Mouse (Mus musculus) embryonic fibroblast, embryonic 13.5 days (primary cell): ENCODE measurements around the gene Lima1. TPM values are rescaled to one million over a fixed set of nuclear protein-coding genes. Genes with fewer than 3 reads are reported as not detected.
"Not testable (repeated sequence)": the region's sequence is repeated elsewhere in the genome, so short reads cannot be mapped to it uniquely, and the experiment has no call there.

Experiments
- H3K27ac ChIP-seq: 2 replicates; pipeline ENCODE4 v1.5.1; 2012; ENCODE audit warnings: low read length, control low read depth, inconsistent platforms; ENCODE audit not compliant: insufficient read depth
- H3K4me1 ChIP-seq: 2 replicates; pipeline ENCODE4 v1.6.1; 2011; ENCODE audit warnings: low read length; ENCODE audit not compliant: control insufficient read depth, insufficient read depth
- H3K4me3 ChIP-seq: 2 replicates; pipeline ENCODE4 v1.5.1; 2011; ENCODE audit warnings: mild to moderate bottlenecking, control low read depth, low read length; ENCODE audit not compliant: insufficient read depth
- CTCF ChIP-seq: IDR thresholded peaks from 2 replicates; pipeline ENCODE4 v1.5.1; 2011; ENCODE audit warnings: mild to moderate bottlenecking, control low read depth, low read length, moderate library complexity, borderline replicate concordance; ENCODE audit not compliant: insufficient read depth
- POLR2A ChIP-seq: IDR thresholded peaks from 2 replicates; pipeline ENCODE4 v1.6.1; 2011; ENCODE audit warnings: low read depth, mild to moderate bottlenecking, control low read depth, low read length, moderate library complexity
- polyA plus RNA-seq: library from polyadenylated mRNA; stranded (reverse); fragments of >200 nt; gene quantifications from 2 replicates; pipeline ENCODE4 v1.2.4, GENCODE M21; 2011; ENCODE audit warnings: low read depth; ENCODE audit not compliant: missing spikeins, insufficient read length

Lima1 gene
- polyA plus RNA-seq = 172 and 199 TPM in 2 replicates

- H3K27ac ChIP-seq = no peak within 1 kb of the TSS
- TF ChIP-seq CTCF (no peak), POLR2A (peak; percentile 69)
- 0 out of 2 replicates have a peak, but pooled peaks cover 5% of the 10 kb centered on the region for H3K4me1 ChIP-seq
- H3K4me3 ChIP-seq = peak within 1 kb of the TSS; percentile 59
These were observed at the start of gene Lima1 for GRCm38 (mm10) chr15:99875334-99875869. Lima1 (minus strand) TSS chr15:99875456.

GRCm38 (mm10) chr15:99919601-99920158, 44.4 kb upstream of the Lima1 start:
- no peak overlapping the region for H3K27ac ChIP-seq
- no peak for TF ChIP-seq CTCF
- TF ChIP-seq POLR2A = no peak

DNA sequence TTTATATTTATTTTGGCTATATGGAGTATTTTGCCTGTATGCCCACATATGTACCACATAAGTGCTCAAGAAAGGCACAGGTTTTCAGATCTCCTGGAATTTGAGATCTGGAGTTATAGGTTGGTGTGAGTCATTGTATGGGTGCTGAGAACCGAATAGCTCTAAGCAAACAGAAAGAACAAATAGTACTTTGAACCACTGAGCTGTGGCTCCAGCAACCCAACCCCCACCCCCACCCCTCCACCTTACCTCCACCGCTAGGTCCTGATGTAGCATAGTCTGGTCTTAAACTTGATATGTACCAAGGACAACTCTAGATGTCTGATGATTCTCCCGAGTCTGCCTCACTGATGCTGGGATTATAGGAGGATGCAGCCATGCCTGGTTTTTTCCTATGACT, 42.0 kb upstream of the Lima1 start:
- Histone ChIP-seq H3K27ac (no peak overlapping the region), H3K4me1 (no peaks in the 10 kb centered on the region), H3K4me3 (no peak overlapping the region)
- TF ChIP-seq POLR2A (no peak), CTCF (no peak)

More at GRCm38 (mm10) chr15:99919601-99920158, 44.4 kb upstream of the Lima1 start:
- no peaks in the 10 kb centered on the region for H3K4me1 ChIP-seq
- no peak overlapping the region for H3K4me3 ChIP-seq

DNA sequence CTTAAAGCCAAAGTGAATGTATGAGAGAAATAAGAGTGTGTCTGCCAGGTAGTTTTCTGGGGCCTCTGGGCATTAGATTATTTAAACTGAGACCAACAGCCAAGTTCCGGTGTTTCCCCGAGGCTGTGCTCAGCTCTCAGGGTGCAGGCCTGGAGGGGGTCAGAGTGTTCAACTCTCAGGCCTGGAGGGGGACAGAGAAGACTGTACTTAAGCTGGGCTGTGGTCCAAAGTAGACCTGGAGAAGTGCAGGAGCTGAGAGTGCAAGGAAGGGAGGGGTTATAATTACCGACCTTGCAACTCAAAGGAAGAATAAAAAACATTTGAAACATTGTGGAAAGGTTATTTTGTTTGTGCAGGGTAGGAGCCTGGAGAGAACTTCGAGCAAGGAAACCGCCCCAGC, 39.4 kb upstream of the Lima1 start:
- Histone ChIP-seq H3K4me3 (no peak overlapping the region), H3K27ac (no peak overlapping the region), H3K4me1 (no peaks in the 10 kb centered on the region)
- TF ChIP-seq POLR2A = no peak
- TF ChIP-seq CTCF = no peak

GRCm38 (mm10) chr15:99911785-99912184, 36.5 kb upstream of the Lima1 start:
- Histone ChIP-seq H3K4me1 (no peaks in the 10 kb centered on the region), H3K27ac (no peak overlapping the region), H3K4me3 (no peak overlapping the region)
- no peak for TF ChIP-seq CTCF
- no peak for TF ChIP-seq POLR2A

DNA sequence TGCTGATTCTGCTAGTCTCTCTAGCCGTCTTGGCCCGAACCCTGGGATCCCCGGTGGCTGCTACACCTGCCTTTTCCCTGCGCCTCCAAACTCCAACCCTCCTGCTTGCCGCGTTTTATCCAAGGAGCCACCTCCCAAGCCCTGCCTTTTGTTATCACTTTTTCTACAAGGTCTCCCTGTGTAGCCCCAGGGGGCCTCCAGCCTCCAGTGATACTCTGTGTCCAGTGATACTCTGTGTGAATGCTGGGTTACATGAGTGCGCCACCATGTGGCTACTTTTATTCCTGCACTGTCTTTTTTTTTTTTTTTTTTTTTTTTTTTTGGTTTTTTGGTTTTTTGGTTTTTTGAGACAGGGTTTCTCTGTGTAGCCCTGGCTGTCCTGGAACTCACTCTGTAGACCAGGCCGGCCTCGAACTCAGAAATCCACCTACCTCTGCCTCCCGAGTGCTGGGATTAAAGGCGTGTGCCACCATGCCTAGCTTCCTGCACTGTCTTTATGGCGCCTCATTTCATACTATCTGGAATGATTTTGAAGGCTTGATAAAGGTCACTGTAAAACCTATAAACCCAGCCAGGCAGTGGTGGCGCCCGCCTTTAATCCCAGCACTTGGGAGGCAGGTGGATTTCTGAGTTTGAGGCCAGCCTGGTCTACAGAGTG, 34.2 kb upstream of the Lima1 start:
- not testable (repeated sequence) for H3K27ac ChIP-seq, H3K4me1 ChIP-seq, H3K4me3 ChIP-seq

DNA sequence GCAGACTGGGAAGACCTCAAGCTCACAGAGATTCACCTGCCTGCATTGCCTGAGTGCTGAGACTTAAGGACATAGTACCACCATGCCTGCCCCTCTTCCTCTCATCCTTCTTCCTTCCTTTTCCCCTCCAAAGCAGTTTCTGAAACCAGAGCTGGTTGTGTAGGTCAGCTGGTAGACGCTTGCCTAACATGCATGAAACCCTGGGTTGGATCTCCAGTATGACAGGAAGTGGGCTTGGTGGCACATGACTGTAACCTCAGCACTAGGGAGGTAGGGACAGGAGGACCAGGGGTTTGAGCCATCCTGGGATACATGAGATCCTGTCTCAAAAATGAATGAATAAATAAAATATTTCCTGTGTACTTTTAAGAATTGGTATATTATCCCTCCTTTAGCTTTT, 32.3 kb upstream of the Lima1 start:
- Histone ChIP-seq H3K4me1 (no peaks in the 10 kb centered on the region), H3K27ac (no peak overlapping the region), H3K4me3 (no peak overlapping the region)
- TF ChIP-seq POLR2A (no peak), CTCF (no peak)

GRCm38 (mm10) chr15:99907041-99907440, 31.8 kb upstream of the Lima1 start:
- Histone ChIP-seq H3K4me1 (no peaks in the 10 kb centered on the region), H3K4me3 (no peak overlapping the region), H3K27ac (no peak overlapping the region)
- no peak for TF ChIP-seq POLR2A

DNA sequence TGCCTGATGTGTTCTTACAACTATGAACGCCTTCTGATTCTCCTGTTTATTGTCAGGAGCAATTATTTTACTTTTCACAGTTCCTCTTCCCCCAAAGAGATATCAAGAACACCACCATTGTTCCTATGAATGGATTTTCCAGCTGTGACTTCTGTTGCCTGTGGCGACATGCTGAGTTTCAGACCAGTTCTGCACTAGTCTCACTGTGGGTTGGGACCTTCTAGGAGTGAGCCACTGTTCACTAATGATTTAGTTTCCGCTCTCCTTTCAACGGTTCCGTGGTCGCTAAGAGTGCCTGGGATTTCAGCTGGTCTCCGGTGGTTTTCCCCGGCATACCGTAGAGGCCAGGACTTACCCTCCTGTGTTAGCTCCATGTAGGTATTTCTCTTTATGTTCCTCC, 29.6 kb upstream of the Lima1 start:
- TF ChIP-seq POLR2A (no peak), CTCF (no peak)
- Histone ChIP-seq H3K4me3 (no peak overlapping the region), H3K4me1 (no peaks in the 10 kb centered on the region), H3K27ac (no peak overlapping the region)

- Histone ChIP-seq H3K4me1 (no peaks in the 10 kb centered on the region), H3K4me3 (no peak overlapping the region), H3K27ac (no peak overlapping the region)
- TF ChIP-seq CTCF = 0 out of 2 replicates have a peak, but pooled peaks have one; percentile 2
- TF ChIP-seq POLR2A = no peak
These were observed 29.1 kb upstream of the Lima1 start for GRCm38 (mm10) chr15:99904333-99904732.
